Mouse (Mus musculus) testis, adult 2 months (tissue): ENCODE data around the gene Hist1h2bk.

Source experiments
- CTCF ChIP-seq: fragments of 200-500 bp; IDR thresholded peaks from 2 replicates; pipeline ENCODE4 v1.5.1; 2012; ENCODE audit warnings: low read depth, mild to moderate bottlenecking, inconsistent platforms, low read length, moderate library complexity; ENCODE audit not compliant: control insufficient read depth, insufficient read depth, insufficient replicate concordance
- POLR2A ChIP-seq: fragments of 200-500 bp; IDR thresholded peaks from 2 replicates; pipeline ENCODE4 v1.6.1; 2012; ENCODE audit warnings: low read depth, mild to moderate bottlenecking, inconsistent platforms, low read length, moderate library complexity; ENCODE audit not compliant: control insufficient read depth

- TF ChIP-seq CTCF (no peak), POLR2A (no peak)
Measured at GRCm38 (mm10) chr13:22037415-22037814, 1.7 kb downstream of the Hist1h2bk start.
